Mouse (Mus musculus) testis, postnatal 10 days (tissue): Measurements from ENCODE around the gene Hdac7.

Experiments used
- DNase-seq: peaks from one replicate; pipeline ENCODE4 v3.0.0; 2021; ENCODE audit warnings: low spot score

Gene Hdac7

GRCm38 (mm10) chr15:97788821-97789220 lies 55.5 kb downstream of the Hdac7 start:
- no peak for DNase-seq

GRCm38 (mm10) chr15:97787799-97788667 lies 56.3 kb downstream of the Hdac7 start:
- DNase-seq = no peak

- no peak for DNase-seq
These were observed 57.0 kb downstream of the Hdac7 start for GRCm38 (mm10) chr15:97787148-97787798.

- no peak for DNase-seq
These were observed 57.7 kb downstream of the Hdac7 start for GRCm38 (mm10) chr15:97786412-97787112.

- no peak for DNase-seq
These were observed 58.4 kb downstream of the Hdac7 start for GRCm38 (mm10) chr15:97785731-97786411.

- no peak for DNase-seq
These were observed 59.6 kb downstream of the Hdac7 start for GRCm38 (mm10) chr15:97784561-97785161.

GRCm38 (mm10) chr15:97784092-97784559 lies 60.2 kb downstream of the Hdac7 start:
- peak; percentile 95 for DNase-seq

GRCm38 (mm10) chr15:97782749-97783105 lies 61.6 kb downstream of the Hdac7 start:
- DNase-seq = peak; percentile 90

GRCm38 (mm10) chr15:97781961-97782748 lies 62.1 kb downstream of the Hdac7 start:
- no peak for DNase-seq

GRCm38 (mm10) chr15:97780611-97781031 lies 63.7 kb downstream of the Hdac7 start:
- no peak for DNase-seq

GRCm38 (mm10) chr15:97779576-97779975 lies 64.7 kb downstream of the Hdac7 start:
- no peak for DNase-seq

- no peak for DNase-seq
These were observed 65.8 kb downstream of the Hdac7 start, which contains the start of gene Slc48a1 for GRCm38 (mm10) chr15:97778311-97779098. Gene Slc48a1 (plus strand): TSS chr15:97778520.

- no peak for DNase-seq
These were observed 67.4 kb downstream of the Hdac7 start for GRCm38 (mm10) chr15:97776919-97777318.

GRCm38 (mm10) chr15:97776514-97776913 lies 67.8 kb downstream of the Hdac7 start:
- peak; percentile 91 for DNase-seq

- DNase-seq = no peak
These were observed 70.3 kb downstream of the Hdac7 start for GRCm38 (mm10) chr15:97773961-97774370.

GRCm38 (mm10) chr15:97773108-97773507 lies 71.2 kb downstream of the Hdac7 start:
- peak; percentile 76 for DNase-seq

GRCm38 (mm10) chr15:97770280-97770679 lies 74.0 kb downstream of the Hdac7 start:
- DNase-seq = no peak

GRCm38 (mm10) chr15:97768192-97768591 lies 76.1 kb downstream of the Hdac7 start:
- peak; percentile 63 for DNase-seq

- DNase-seq = peak; percentile 85
These were observed 76.8 kb downstream of the Hdac7 start, which contains the start of gene Rapgef3 for GRCm38 (mm10) chr15:97767280-97768186. Gene Rapgef3 (minus strand): TSS chr15:97767972.
